Mouse (Mus musculus) heart, postnatal 0 days (tissue): ENCODE results near the gene Acads. TPM values are rescaled to one million over a fixed set of nuclear protein-coding genes. Genes with fewer than 3 reads are reported as not detected.

Source experiments
- ATAC-seq: fragments of 200-750 bp; cut with Nextera tagmentation; 2 replicates; pipeline ENCODE4 v1.8.0; 2017; ENCODE audit warnings: low read depth, moderate number of reproducible peaks, moderate library complexity; ENCODE audit not compliant: insufficient read depth
- DNase-seq: peaks from one replicate; pipeline ENCODE4 v3.0.0-alpha.2; 2016; ENCODE audit warnings: low spot score
- H3K27ac ChIP-seq: fragments of 300-500 bp; sonication (generic); 2 replicates; pipeline ENCODE4 v1.5.1; 2014; ENCODE audit warnings: low read depth, mild to moderate bottlenecking
- H3K27me3 ChIP-seq: fragments of 300-500 bp; sonication (generic); 2 replicates; pipeline ENCODE4 v1.6.1; 2014; ENCODE audit warnings: low read length, mixed read lengths; ENCODE audit not compliant: control insufficient read depth, insufficient read depth
- H3K36me3 ChIP-seq: fragments of 300-500 bp; sonication (generic); replicated peaks from 2 replicates; pipeline ENCODE4 v1.6.1; 2014; ENCODE audit warnings: low read length, mixed read lengths; ENCODE audit not compliant: control insufficient read depth, insufficient read depth
- H3K4me1 ChIP-seq: fragments of 300-500 bp; sonication (generic); 2 replicates; pipeline ENCODE4 v1.6.1; 2014; ENCODE audit warnings: antibody characterized with exemption; ENCODE audit not compliant: control insufficient read depth, insufficient read depth
- H3K4me2 ChIP-seq: fragments of 300-500 bp; sonication (generic); 2 replicates; pipeline ENCODE4 v1.6.1; 2014; ENCODE audit warnings: low read depth, mild to moderate bottlenecking, low read length, moderate library complexity
- H3K4me3 ChIP-seq: fragments of 300-500 bp; sonication (generic); 2 replicates; pipeline ENCODE4 v1.5.1; 2014; ENCODE audit warnings: low read depth, low read length
- H3K9ac ChIP-seq: fragments of 300-500 bp; sonication (generic); replicated peaks from 2 replicates; pipeline ENCODE4 v1.6.1; 2014; ENCODE audit warnings: low read depth, low read length, mixed read lengths
- H3K9me3 ChIP-seq: fragments of 300-500 bp; sonication (generic); replicated peaks from 2 replicates; pipeline ENCODE4 v1.6.1; 2016; ENCODE audit warnings: low read length; ENCODE audit not compliant: control insufficient read depth
- CTCF ChIP-seq: IDR thresholded peaks from 2 replicates; pipeline ENCODE4 v1.5.1; 2016; ENCODE audit warnings: antibody characterized with exemption, control low read depth, low read depth
- EP300 ChIP-seq: IDR thresholded peaks from 2 replicates; pipeline ENCODE4 v1.6.1; 2016; ENCODE audit warnings: antibody characterized with exemption, low read depth
- WGBS: fragments of 180-500 bp; shearing (Covaris S2); extraction: QIAGEN DNeasy Blood & Tissue Kit; methylation state at CpG from one replicate; pipeline ENCODE4 v1.1.7; 2014; 5-methylcytosine and 5-hydroxymethylcytosine counted together
- polyA plus RNA-seq: library from polyadenylated mRNA; unstranded; fragments of >200 nt; fragmentation: Nextera tagmentation; extraction: Ambion mirVana; gene quantifications from 2 replicates; pipeline ENCODE4 v1.2.1, GENCODE M21; 2015
- total RNA-seq: library from RNA; depleted of rRNA; stranded (reverse); fragments of >200 nt; gene quantifications from 2 replicates; pipeline ENCODE4 v1.2.3, GENCODE M21; 2014; ENCODE audit warnings: low replicate concordance

Acads gene
- total and polyA plus RNA-seq, 2 experiments from 2014 or later = 208 to 288 TPM

DNA sequence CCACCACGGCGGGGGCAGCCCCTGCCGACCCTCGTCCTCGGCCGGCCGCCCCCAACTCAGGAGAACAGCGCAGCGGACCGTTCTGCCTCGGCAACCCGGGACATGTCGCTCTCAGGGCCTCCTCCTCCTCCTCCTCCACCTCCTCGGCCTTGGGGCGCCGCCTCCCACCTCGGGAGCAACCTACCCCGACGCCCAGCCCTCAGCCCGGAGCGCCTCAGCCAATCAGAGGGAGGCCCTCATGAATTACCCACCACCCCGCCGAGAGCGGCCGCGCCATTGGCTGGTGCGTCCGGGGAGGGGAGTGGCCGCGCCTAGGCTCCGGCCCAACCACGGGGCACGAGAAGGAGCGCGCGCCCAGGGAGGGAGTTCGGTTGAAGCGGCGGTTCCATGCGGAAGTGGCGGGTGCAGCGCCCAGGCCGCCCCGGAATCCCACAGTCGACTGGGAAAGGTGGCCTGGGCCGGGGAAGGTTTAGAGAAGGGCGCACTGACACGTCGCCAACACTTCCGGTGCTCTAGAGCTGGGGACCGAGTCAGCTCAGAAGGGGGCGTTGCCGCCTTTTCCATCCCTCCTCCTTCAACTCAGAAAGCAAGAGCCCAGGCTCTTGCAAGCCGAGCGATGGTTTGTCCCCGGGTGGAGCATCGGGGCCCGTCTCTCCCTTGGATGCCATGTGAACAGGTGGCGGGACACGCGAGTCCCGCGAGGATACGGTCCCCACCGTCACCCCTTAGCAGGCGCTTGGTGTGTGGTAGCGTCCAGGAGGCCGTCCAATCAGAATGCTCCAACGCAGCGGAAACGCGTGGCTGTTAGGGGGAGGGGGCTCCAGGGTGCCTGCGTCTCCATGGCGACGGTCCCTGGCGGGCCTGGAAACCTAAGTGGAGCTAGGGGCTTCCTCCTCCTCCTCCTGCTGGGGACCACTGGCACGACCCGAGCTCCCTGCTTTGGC, 39.2 kb upstream of the Acads start, which contains the start of gene Mlec:
TSS of gene Mlec (minus strand) at position 140 of the 944 bp plus-strand sequence.
- peak; percentile 96 for ATAC-seq
- under 1% methylated on average over 71 of the region's 78 CpGs for WGBS
- H3K4me1 ChIP-seq = peaks cover 37% of the 10 kb centered on the region

DNA sequence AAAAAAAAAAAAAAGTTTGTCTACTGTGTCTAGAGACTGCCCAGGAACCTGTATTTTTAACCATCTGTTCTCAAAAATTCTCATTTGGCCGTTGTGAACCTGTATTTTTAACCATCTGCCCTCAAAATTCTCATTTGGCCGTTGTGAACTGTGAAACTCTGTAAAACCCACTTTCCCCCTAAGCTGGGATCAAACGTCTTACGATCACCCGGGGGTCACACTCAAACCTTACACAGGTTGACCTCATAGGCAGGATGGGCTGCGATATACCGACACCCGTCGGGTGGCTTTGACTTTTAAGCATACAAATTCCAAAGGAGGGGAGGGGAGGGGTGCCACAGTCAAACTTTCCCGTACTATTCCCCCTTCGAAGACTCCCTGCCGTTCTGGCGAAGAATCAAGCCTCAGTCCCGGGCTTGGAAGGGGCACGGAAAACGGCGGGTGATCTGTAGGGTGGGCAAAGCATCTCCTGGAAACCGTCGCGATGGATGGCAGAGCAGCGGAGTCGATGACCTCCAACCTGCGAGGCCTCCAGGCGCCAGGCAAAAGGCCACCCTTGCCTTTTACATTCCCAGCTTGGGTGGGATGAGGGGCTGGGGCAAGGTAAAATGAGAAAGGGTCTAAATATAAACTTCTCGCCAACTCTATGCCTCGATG, 37.9 kb upstream of the Acads start:
- TF ChIP-seq CTCF (no peak), EP300 (no peak)
- WGBS = 2% methylated on average over 26 of the region's 26 CpGs
- no peaks in the 10 kb centered on the region for H3K9me3 ChIP-seq
- peak overlapping the region; percentile 96 for H3K4me2 ChIP-seq
- peaks cover 49% of the 10 kb centered on the region for H3K4me1 ChIP-seq
- no peak for DNase-seq
- H3K27me3 ChIP-seq = no peaks in the 10 kb centered on the region
- no peak for ATAC-seq
- peak overlapping the region; percentile 96 for H3K9ac ChIP-seq
- no peaks in the 10 kb centered on the region for H3K36me3 ChIP-seq
- peak overlapping the region; percentile 96 for H3K27ac ChIP-seq
- peak overlapping the region; percentile 90 for H3K4me3 ChIP-seq

More for the DNA sequence above, 39.2 kb upstream of the Acads start, which contains the start of gene Mlec:
- H3K36me3 ChIP-seq = no peaks in the 10 kb centered on the region
- H3K9ac ChIP-seq = peak within 1 kb of the TSS; percentile 96
- H3K4me2 ChIP-seq = peak within 1 kb of the TSS; percentile 96
- peak; percentile 96 for DNase-seq
- H3K27me3 ChIP-seq = no peaks in the 10 kb centered on the region
- peak; percentile 90 for TF ChIP-seq EP300
- no peak for TF ChIP-seq CTCF
- peak within 1 kb of the TSS; percentile 96 for H3K27ac ChIP-seq
- H3K4me3 ChIP-seq = peak within 1 kb of the TSS; percentile 90
- no peaks in the 10 kb centered on the region for H3K9me3 ChIP-seq

DNA sequence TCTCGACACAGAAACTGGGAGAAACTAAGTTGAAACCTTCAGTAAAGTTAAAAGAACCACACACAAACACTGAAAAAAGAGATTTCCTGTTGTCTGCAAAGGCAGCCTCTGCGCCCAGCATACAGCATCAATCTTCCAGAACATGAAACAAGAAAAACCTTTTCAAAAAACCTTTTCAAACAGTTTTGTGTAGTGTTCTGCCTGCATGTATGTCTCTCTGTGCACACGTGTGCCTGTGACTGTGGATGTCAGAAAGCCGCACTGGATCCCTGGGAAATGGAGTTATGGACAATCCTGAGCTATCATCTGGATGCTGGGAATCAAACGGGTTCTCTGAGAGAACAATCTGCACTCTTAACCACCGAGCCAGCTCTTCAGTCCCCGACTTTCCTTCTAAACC, 37.3 kb upstream of the Acads start:
- Histone ChIP-seq H3K27me3 (no peaks in the 10 kb centered on the region), H3K9ac (0 out of 2 replicates have a peak overlapping the region, but pooled peaks have one; percentile 96), H3K4me3 (peak overlapping the region; percentile 90), H3K27ac (peak overlapping the region; percentile 33; the same call in 1 of the 2 replicates), H3K36me3 (no peaks in the 10 kb centered on the region), H3K9me3 (no peaks in the 10 kb centered on the region), H3K4me1 (peaks cover 49% of the 10 kb centered on the region), H3K4me2 (peak overlapping the region; percentile 96)
- ATAC-seq (no peak), DNase-seq (no peak)
- no peak for TF ChIP-seq CTCF
- TF ChIP-seq EP300 = no peak
- WGBS = 37% methylated on average over 7 of the region's 7 CpGs

DNA sequence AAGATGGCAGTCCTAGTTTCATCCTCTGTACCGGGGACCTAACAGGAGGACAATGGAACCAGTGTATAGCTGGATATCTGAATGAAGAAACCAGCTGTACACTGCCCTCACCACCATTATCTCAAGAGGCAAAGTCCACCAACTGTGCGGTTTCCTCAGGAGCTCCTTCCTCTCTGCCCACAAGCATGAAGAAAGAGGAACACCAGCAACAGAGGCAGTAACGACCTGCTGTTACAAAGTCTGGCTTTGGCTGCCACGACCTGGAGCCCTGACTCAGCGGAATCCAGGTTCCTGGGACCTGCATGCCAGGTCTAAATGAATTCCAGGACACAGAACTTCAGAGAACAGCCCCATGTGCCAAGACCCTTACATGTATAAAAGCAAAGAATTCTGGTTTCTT, 36.7 kb upstream of the Acads start:
- TF ChIP-seq CTCF = no peak
- no peak for TF ChIP-seq EP300
- no peaks in the 10 kb centered on the region for H3K9me3 ChIP-seq
- peak overlapping the region; percentile 33; the same call in 1 of the 2 replicates for H3K27ac ChIP-seq
- H3K36me3 ChIP-seq = peaks cover 4% of the 10 kb centered on the region
- no peaks in the 10 kb centered on the region for H3K27me3 ChIP-seq
- H3K4me1 ChIP-seq = peaks cover 49% of the 10 kb centered on the region
- peak overlapping the region; percentile 90; the same call in 1 of the 2 replicates for H3K4me3 ChIP-seq
- ATAC-seq (no peak), DNase-seq (no peak)
- 16% methylated on average over 5 of the region's 5 CpGs for WGBS
- 0 out of 2 replicates have a peak overlapping the region, but pooled peaks have one; percentile 96 for H3K9ac ChIP-seq
- H3K4me2 ChIP-seq = peak overlapping the region; percentile 96

DNA sequence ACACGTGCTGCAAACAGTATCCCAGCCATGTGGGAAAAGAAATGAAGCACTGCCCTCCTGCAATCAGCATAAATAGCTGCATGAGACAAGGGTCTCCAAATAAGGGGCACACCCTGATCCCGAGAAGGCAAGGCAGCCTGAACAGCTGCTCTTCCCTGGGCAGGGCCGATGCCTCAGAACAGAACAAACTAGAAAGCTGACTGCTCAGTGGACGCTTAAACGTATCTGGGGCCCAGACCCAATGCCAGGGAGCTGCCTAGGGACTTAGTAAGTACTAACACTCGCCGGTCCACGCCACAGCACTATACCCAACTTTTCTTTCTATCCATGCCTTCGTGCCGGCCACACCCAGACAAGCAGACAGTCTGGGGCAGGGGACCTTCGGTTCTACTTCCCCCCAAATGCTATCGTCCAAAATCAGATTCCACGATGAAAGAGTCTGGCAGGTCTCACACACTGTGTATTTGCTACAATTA, 36.0 kb upstream of the Acads start:
- Histone ChIP-seq H3K4me3 (peak overlapping the region; percentile 90; the same call in 1 of the 2 replicates), H3K27me3 (no peaks in the 10 kb centered on the region), H3K4me2 (peak overlapping the region; percentile 96), H3K36me3 (peaks cover 10% of the 10 kb centered on the region), H3K9ac (peak overlapping the region; percentile 6; the same call in 1 of the 2 replicates), H3K9me3 (no peaks in the 10 kb centered on the region), H3K27ac (peak overlapping the region; percentile 33; the same call in 1 of the 2 replicates), H3K4me1 (peaks cover 49% of the 10 kb centered on the region)
- ATAC-seq (no peak), DNase-seq (no peak)
- WGBS = 41% methylated on average over 13 of the region's 13 CpGs
- TF ChIP-seq CTCF = no peak
- TF ChIP-seq EP300 = no peak
